Mouse (Mus musculus) midbrain, embryonic 11.5 days (tissue): ENCODE data around the gene Nutf2-ps1. TPM values are rescaled to one million over a fixed set of nuclear protein-coding genes. Genes with fewer than 3 reads are reported as not detected.
"Not testable (repeated sequence)": the region's sequence is repeated elsewhere in the genome, so short reads cannot be mapped to it uniquely, and the experiment has no call there.

ENCODE experiments used
- ATAC-seq: fragments of 200-750 bp; cut with Nextera tagmentation; 2 replicates; pipeline ENCODE4 v1.8.0; 2017; ENCODE audit warnings: moderate TSS enrichment, moderate library complexity; ENCODE audit not compliant: low FRiP score
- DNase-seq: peaks from one replicate; pipeline ENCODE4 v3.0.0; 2015; ENCODE audit warnings: low spot score; ENCODE audit errors: missing footprints
- H3K27ac ChIP-seq: fragments of 300-500 bp; sonication (generic); 2 replicates; pipeline ENCODE4 v1.5.1; 2014; ENCODE audit warnings: low read depth, low read length
- H3K27me3 ChIP-seq: fragments of 300-500 bp; sonication (generic); 2 replicates; pipeline ENCODE4 v1.6.1; 2014; ENCODE audit warnings: mild to moderate bottlenecking, low read length, moderate library complexity, mixed read lengths; ENCODE audit not compliant: control insufficient read depth, insufficient read depth
- H3K36me3 ChIP-seq: fragments of 300-500 bp; sonication (generic); 2 replicates; pipeline ENCODE4 v1.6.1; 2014; ENCODE audit warnings: mild to moderate bottlenecking, low read length, moderate library complexity, mixed read lengths; ENCODE audit not compliant: control insufficient read depth, insufficient read depth
- H3K4me1 ChIP-seq: fragments of 300-500 bp; sonication (generic); 2 replicates; pipeline ENCODE4 v1.6.1; 2014; ENCODE audit warnings: low read length; ENCODE audit not compliant: control insufficient read depth, insufficient read depth
- H3K4me2 ChIP-seq: fragments of 300-500 bp; sonication (generic); 2 replicates; pipeline ENCODE4 v1.6.1; 2014; ENCODE audit warnings: mild to moderate bottlenecking, moderate library complexity
- H3K4me3 ChIP-seq: fragments of 300-500 bp; sonication (generic); 2 replicates; pipeline ENCODE4 v1.5.1; 2014; ENCODE audit warnings: low read depth, low read length
- H3K9ac ChIP-seq: fragments of 300-500 bp; sonication (generic); 2 replicates; pipeline ENCODE4 v1.6.1; 2014; ENCODE audit warnings: low read length
- H3K9me3 ChIP-seq: fragments of 300-500 bp; sonication (generic); 2 replicates; pipeline ENCODE4 v1.6.1; 2016; ENCODE audit warnings: low read length; ENCODE audit not compliant: control insufficient read depth
- WGBS: fragments of 180-500 bp; shearing (Covaris S2); extraction: QIAGEN DNeasy Blood & Tissue Kit; methylation state at CpG from one replicate; pipeline ENCODE4 v1.1.7; 2014; 5-methylcytosine and 5-hydroxymethylcytosine counted together
- polyA plus RNA-seq: library from polyadenylated mRNA; unstranded; fragments of >200 nt; fragmentation: Nextera tagmentation; extraction: Ambion mirVana; gene quantifications from 2 replicates; pipeline ENCODE4 v1.2.1, GENCODE M21; 2014

The Nutf2-ps1 gene
- polyA plus RNA-seq, result 516 and 544 TPM in 2 replicates

- WGBS, result 96% methylated on average over 7 of the region's 7 CpGs
- not testable (repeated sequence) for H3K4me2 ChIP-seq, ATAC-seq, H3K4me3 ChIP-seq, H3K9me3 ChIP-seq, H3K27me3 ChIP-seq, DNase-seq, H3K9ac ChIP-seq, H3K36me3 ChIP-seq, H3K27ac ChIP-seq, H3K4me1 ChIP-seq
These were observed at the start of gene Nutf2-ps1 for GRCm38 (mm10) chr19:53588968-53589367. Gene Nutf2-ps1 (minus strand): TSS chr19:53589068.

- Histone ChIP-seq H3K9ac (no peak overlapping the region), H3K9me3 (no peaks in the 10 kb centered on the region), H3K27me3 (no peaks in the 10 kb centered on the region), H3K4me1 (no peaks in the 10 kb centered on the region), H3K27ac (no peak overlapping the region), H3K4me3 (no peak overlapping the region), H3K4me2 (no peak overlapping the region), H3K36me3 (peaks cover 41% of the 10 kb centered on the region)
- ATAC-seq, result no peak
- 93% methylated on average over 2 of the region's 2 CpGs for WGBS
- DNase-seq, result no peak
These were observed 49.2 kb upstream of the Nutf2-ps1 start for GRCm38 (mm10) chr19:53638041-53638440.

- H3K36me3 ChIP-seq, result peaks cover 12% of the 10 kb centered on the region
- DNase-seq (peak; percentile 62), ATAC-seq (no peak)
- H3K9ac ChIP-seq, result no peak overlapping the region
- H3K27ac ChIP-seq, result no peak overlapping the region
- no peaks in the 10 kb centered on the region for H3K9me3 ChIP-seq
- H3K4me3 ChIP-seq, result no peak overlapping the region
- H3K4me1 ChIP-seq, result no peaks in the 10 kb centered on the region
- H3K4me2 ChIP-seq, result no peak overlapping the region
- H3K27me3 ChIP-seq, result no peaks in the 10 kb centered on the region
- WGBS, result 93% methylated on average over 13 of the region's 13 CpGs
These were observed 32.8 kb upstream of the Nutf2-ps1 start for GRCm38 (mm10) chr19:53621681-53622080.

GRCm38 (mm10) chr19:53608921-53609320 lies 20.1 kb upstream of the Nutf2-ps1 start:
- no peak overlapping the region for H3K9ac ChIP-seq
- no peaks in the 10 kb centered on the region for H3K27me3 ChIP-seq
- H3K4me3 ChIP-seq, result no peak overlapping the region
- H3K36me3 ChIP-seq, result peaks cover 4% of the 10 kb centered on the region; the same call in 1 of the 2 replicates
- H3K9me3 ChIP-seq, result no peaks in the 10 kb centered on the region
- no peak overlapping the region for H3K4me2 ChIP-seq
- 0 out of 2 replicates have a peak, but pooled peaks cover 2% of the 10 kb centered on the region for H3K4me1 ChIP-seq
- WGBS, result 53% methylated on average over 6 of the region's 6 CpGs
- H3K27ac ChIP-seq, result no peak overlapping the region
- DNase-seq, result peak; percentile 86
- ATAC-seq, result no peak

GRCm38 (mm10) chr19:53601363-53601655 lies 12.4 kb upstream of the Nutf2-ps1 start:
- no peaks in the 10 kb centered on the region for H3K36me3 ChIP-seq
- peaks cover 14% of the 10 kb centered on the region for H3K4me1 ChIP-seq
- H3K27ac ChIP-seq, result no peak overlapping the region
- no peaks in the 10 kb centered on the region for H3K9me3 ChIP-seq
- peak overlapping the region; percentile 79 for H3K4me2 ChIP-seq
- peak overlapping the region; percentile 99 for H3K4me3 ChIP-seq
- WGBS, result 20% methylated on average over 11 of the region's 11 CpGs
- ATAC-seq (no peak), DNase-seq (no peak)
- peak overlapping the region; percentile 95 for H3K9ac ChIP-seq
- H3K27me3 ChIP-seq, result no peaks in the 10 kb centered on the region

GRCm38 (mm10) chr19:53600549-53601362 lies 11.9 kb upstream of the Nutf2-ps1 start:
- no peaks in the 10 kb centered on the region for H3K36me3 ChIP-seq
- 1% methylated on average over 53 of the region's 82 CpGs for WGBS
- ATAC-seq (peak; percentile 64), DNase-seq (peak; percentile 94)
- peak overlapping the region; percentile 79 for H3K4me2 ChIP-seq
- peaks cover 14% of the 10 kb centered on the region for H3K4me1 ChIP-seq
- no peaks in the 10 kb centered on the region for H3K27me3 ChIP-seq
- H3K9me3 ChIP-seq, result no peaks in the 10 kb centered on the region
- H3K9ac ChIP-seq, result peak overlapping the region; percentile 95
- H3K27ac ChIP-seq, result peak overlapping the region; percentile 94
- H3K4me3 ChIP-seq, result peak overlapping the region; percentile 99

- DNase-seq (peak; percentile 99), ATAC-seq (peak; percentile 98)
- under 1% methylated on average over 70 of the region's 70 CpGs for WGBS
- Histone ChIP-seq H3K4me3 (peak within 1 kb of the TSS; percentile 99), H3K9me3 (no peaks in the 10 kb centered on the region), H3K27me3 (no peaks in the 10 kb centered on the region), H3K4me1 (peaks cover 14% of the 10 kb centered on the region), H3K27ac (peak within 1 kb of the TSS; percentile 94), H3K4me2 (peak within 1 kb of the TSS; percentile 79), H3K9ac (peak within 1 kb of the TSS; percentile 95), H3K36me3 (no peaks in the 10 kb centered on the region)
These were observed 11.1 kb upstream of the Nutf2-ps1 start, which contains the start of gene Smc3 for GRCm38 (mm10) chr19:53599757-53600539. Gene Smc3 (plus strand): TSS chr19:53600398.

GRCm38 (mm10) chr19:53596723-53597474 lies 8.0 kb upstream of the Nutf2-ps1 start:
- Histone ChIP-seq H3K27me3 (no peaks in the 10 kb centered on the region), H3K27ac (no peak overlapping the region), H3K4me3 (no peak overlapping the region), H3K36me3 (no peaks in the 10 kb centered on the region), H3K4me1 (peaks cover 7% of the 10 kb centered on the region), H3K4me2 (no peak overlapping the region), H3K9ac (no peak overlapping the region), H3K9me3 (no peaks in the 10 kb centered on the region)
- WGBS, result 61% methylated on average over 7 of the region's 7 CpGs
- ATAC-seq, result no peak
- peak; percentile 72 for DNase-seq
